Mouse (Mus musculus): ENCODE measurements around the gene Macrod1.
A peak's percentile ranks its signal among the peaks of the same experiment; 100 is the strongest.

The Macrod1 gene

GRCm38 (mm10) chr19:7116038-7116731, 59.6 kb downstream of the Macrod1 start:
- peak; percentile 83 for DNase-seq (ENCODE audit: low read depth)

- DNase-seq (ENCODE audit: low read depth), result no peak
Measured at GRCm38 (mm10) chr19:7117141-7117540, 60.5 kb downstream of the Macrod1 start.

GRCm38 (mm10) chr19:7117653-7118307, 61.2 kb downstream of the Macrod1 start:
- peak; percentile 62 for DNase-seq (ENCODE audit: low read depth)

GRCm38 (mm10) chr19:7121252-7121651, 64.6 kb downstream of the Macrod1 start:
- no peak for DNase-seq (ENCODE audit: low read depth)

- DNase-seq (ENCODE audit: low read depth), result peak; percentile 43
Measured at GRCm38 (mm10) chr19:7122277-7122676, 65.7 kb downstream of the Macrod1 start.

- no peak for DNase-seq (ENCODE audit: low read depth)
Measured at GRCm38 (mm10) chr19:7122698-7123306, 66.2 kb downstream of the Macrod1 start.

GRCm38 (mm10) chr19:7125526-7126156, 69.0 kb downstream of the Macrod1 start:
- peak; percentile 50 for DNase-seq (ENCODE audit: low read depth)

GRCm38 (mm10) chr19:7126209-7126608, 69.6 kb downstream of the Macrod1 start:
- no peak for DNase-seq (ENCODE audit: low read depth)

GRCm38 (mm10) chr19:7126933-7127332, 70.3 kb downstream of the Macrod1 start:
- DNase-seq (ENCODE audit: low read depth), result no peak

GRCm38 (mm10) chr19:7128551-7129475, 72.2 kb downstream of the Macrod1 start:
- no peak for DNase-seq (ENCODE audit: low read depth)

- DNase-seq (ENCODE audit: low read depth), result no peak
Measured at GRCm38 (mm10) chr19:7130317-7130716, 73.7 kb downstream of the Macrod1 start.

- DNase-seq (ENCODE audit: low read depth), result no peak
Measured at GRCm38 (mm10) chr19:7133436-7133835, 76.8 kb downstream of the Macrod1 start.

- DNase-seq (ENCODE audit: low read depth), result no peak
Measured at GRCm38 (mm10) chr19:7134631-7135091, 78.1 kb downstream of the Macrod1 start.

- no peak for DNase-seq (ENCODE audit: low read depth)
Measured at GRCm38 (mm10) chr19:7135525-7135924, 78.9 kb downstream of the Macrod1 start.

- no peak for DNase-seq (ENCODE audit: low read depth)
Measured at GRCm38 (mm10) chr19:7136016-7136415, 79.4 kb downstream of the Macrod1 start.

- DNase-seq (ENCODE audit: low read depth), result no peak
Measured at GRCm38 (mm10) chr19:7136714-7137498, 80.3 kb downstream of the Macrod1 start.

GRCm38 (mm10) chr19:7138327-7138726, 81.7 kb downstream of the Macrod1 start:
- no peak for DNase-seq (ENCODE audit: low read depth)

- DNase-seq (ENCODE audit: low read depth), result no peak
Measured at GRCm38 (mm10) chr19:7139321-7139720, 82.7 kb downstream of the Macrod1 start.

- DNase-seq (ENCODE audit: low read depth), result no peak
Measured at GRCm38 (mm10) chr19:7140373-7140772, 83.8 kb downstream of the Macrod1 start.

- DNase-seq (ENCODE audit: low read depth), result no peak
Measured at GRCm38 (mm10) chr19:7140856-7141421, 84.3 kb downstream of the Macrod1 start.
